Mouse (Mus musculus) hindbrain, embryonic 10.5 days (tissue): ENCODE results near the gene Tmem219. TPM values are rescaled to one million over a fixed set of nuclear protein-coding genes. Genes with fewer than 3 reads are reported as not detected.

Experiments
- DNase-seq: peaks from one replicate; pipeline ENCODE4 v3.0.0-alpha.2; 2017; ENCODE audit warnings: low spot score
- H3K27ac ChIP-seq: fragments of 300-500 bp; sonication (generic); 2 replicates; pipeline ENCODE4 v1.5.1; 2016; ENCODE audit warnings: mild to moderate bottlenecking, moderate library complexity
- H3K27me3 ChIP-seq: fragments of 300-500 bp; sonication (generic); 2 replicates; pipeline ENCODE4 v1.6.1; 2016; ENCODE audit warnings: mild to moderate bottlenecking; ENCODE audit not compliant: poor library complexity, insufficient read depth, severe bottlenecking
- H3K36me3 ChIP-seq: fragments of 300-500 bp; sonication (generic); 2 replicates; pipeline ENCODE4 v1.6.1; 2016; ENCODE audit warnings: mild to moderate bottlenecking, moderate library complexity
- H3K4me1 ChIP-seq: fragments of 300-500 bp; sonication (generic); replicated peaks from 2 replicates; pipeline ENCODE4 v1.6.1; 2016; ENCODE audit warnings: mild to moderate bottlenecking
- H3K4me3 ChIP-seq: fragments of 300-500 bp; sonication (generic); 2 replicates; pipeline ENCODE4 v1.5.1; 2016; ENCODE audit warnings: mild to moderate bottlenecking, moderate library complexity
- H3K9me3 ChIP-seq: fragments of 300-500 bp; sonication (generic); 2 replicates; pipeline ENCODE4 v1.6.1; 2016; ENCODE audit warnings: mild to moderate bottlenecking, moderate library complexity
- WGBS: fragments of 180-500 bp; shearing (Covaris S2); methylation state at CpG from one replicate; pipeline ENCODE4 v1.1.7; 2016; 5-methylcytosine and 5-hydroxymethylcytosine counted together
- polyA plus RNA-seq: library from polyadenylated mRNA; unstranded; fragments of >200 nt; fragmentation: Nextera tagmentation; extraction: Ambion mirVana; gene quantifications from 2 replicates; pipeline ENCODE4 v1.2.1, GENCODE M21; 2016

The Tmem219 gene
- polyA plus RNA-seq, 1 experiment from 2014 or later: 37.9 TPM

DNA sequence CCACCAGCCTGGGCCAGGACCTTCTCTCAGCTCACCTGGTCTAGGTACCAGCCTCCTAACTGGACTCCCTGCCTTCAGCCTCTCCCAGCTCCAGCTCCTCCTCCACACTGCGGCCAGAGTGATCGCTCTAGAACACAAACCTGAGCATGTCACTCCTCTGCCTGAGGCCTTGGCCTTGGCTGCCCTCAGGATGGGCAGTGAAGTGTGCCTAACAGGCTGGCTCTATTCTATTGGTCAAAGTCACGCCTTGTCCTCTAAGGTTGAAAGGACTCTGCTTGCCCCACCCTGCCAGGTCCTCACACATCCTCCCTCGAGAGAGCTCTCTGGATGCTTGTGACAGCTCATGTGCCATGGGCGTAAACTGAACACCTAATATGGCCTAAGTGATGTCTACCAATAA, 69.3 kb downstream of the Tmem219 start:
- 95% methylated on average over 5 of the region's 5 CpGs for WGBS
- DNase-seq: no peak
- Histone ChIP-seq H3K27me3 (peaks cover 31% of the 10 kb centered on the region), H3K4me3 (no peak overlapping the region), H3K9me3 (no peaks in the 10 kb centered on the region), H3K4me1 (peaks cover 36% of the 10 kb centered on the region), H3K27ac (no peak overlapping the region), H3K36me3 (peaks cover 80% of the 10 kb centered on the region)

DNA sequence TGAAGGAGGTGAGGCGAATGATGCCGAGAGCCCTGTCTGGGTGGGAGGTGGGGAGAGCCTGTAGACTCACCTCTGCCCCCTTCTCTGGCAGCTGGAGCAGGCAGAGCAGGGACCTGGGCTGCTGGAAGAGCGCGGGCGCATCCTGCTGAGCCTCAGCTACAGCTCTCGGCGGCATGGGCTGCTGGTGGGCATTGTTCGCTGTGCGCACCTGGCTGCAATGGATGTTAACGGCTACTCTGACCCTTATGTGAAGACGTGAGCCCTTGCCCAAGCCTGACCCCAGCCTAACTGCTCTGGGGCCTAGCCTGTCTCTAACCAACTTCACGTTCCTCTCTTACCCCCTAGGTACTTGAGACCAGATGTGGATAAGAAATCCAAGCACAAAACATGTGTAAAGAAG, 71.5 kb downstream of the Tmem219 start:
- H3K4me3 ChIP-seq: no peak overlapping the region
- no peak for DNase-seq
- peaks cover 50% of the 10 kb centered on the region for H3K4me1 ChIP-seq
- H3K36me3 ChIP-seq: peaks cover 57% of the 10 kb centered on the region
- H3K9me3 ChIP-seq: no peaks in the 10 kb centered on the region
- H3K27me3 ChIP-seq: peaks cover 49% of the 10 kb centered on the region
- 32% methylated on average over 12 of the region's 12 CpGs for WGBS
- 0 out of 2 replicates have a peak overlapping the region, but pooled peaks have one; percentile 24 for H3K27ac ChIP-seq

DNA sequence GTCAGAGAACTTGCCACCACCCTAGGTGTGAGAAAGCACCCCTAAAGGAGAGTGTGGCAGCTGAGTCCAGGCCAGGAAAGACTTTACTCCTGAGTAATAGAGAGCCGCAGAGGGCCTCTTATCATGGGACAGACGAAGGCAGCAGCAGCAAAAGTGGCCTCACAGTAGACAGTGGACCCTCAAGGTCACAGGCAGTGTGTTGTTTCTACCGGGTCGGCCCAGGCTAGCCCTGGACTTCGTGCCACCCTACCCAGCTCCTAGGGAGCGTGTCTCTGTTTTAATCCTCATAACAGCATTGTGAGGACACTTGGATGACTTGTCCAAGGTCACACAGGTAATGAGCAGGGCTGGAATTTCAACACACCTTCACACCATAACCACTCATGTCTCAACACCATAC, 72.6 kb downstream of the Tmem219 start:
- Histone ChIP-seq H3K4me3 (no peak overlapping the region), H3K36me3 (peaks cover 47% of the 10 kb centered on the region), H3K27ac (no peak overlapping the region), H3K27me3 (peaks cover 49% of the 10 kb centered on the region), H3K9me3 (no peaks in the 10 kb centered on the region), H3K4me1 (peaks cover 50% of the 10 kb centered on the region)
- 93% methylated on average over 6 of the region's 6 CpGs for WGBS
- no peak for DNase-seq

DNA sequence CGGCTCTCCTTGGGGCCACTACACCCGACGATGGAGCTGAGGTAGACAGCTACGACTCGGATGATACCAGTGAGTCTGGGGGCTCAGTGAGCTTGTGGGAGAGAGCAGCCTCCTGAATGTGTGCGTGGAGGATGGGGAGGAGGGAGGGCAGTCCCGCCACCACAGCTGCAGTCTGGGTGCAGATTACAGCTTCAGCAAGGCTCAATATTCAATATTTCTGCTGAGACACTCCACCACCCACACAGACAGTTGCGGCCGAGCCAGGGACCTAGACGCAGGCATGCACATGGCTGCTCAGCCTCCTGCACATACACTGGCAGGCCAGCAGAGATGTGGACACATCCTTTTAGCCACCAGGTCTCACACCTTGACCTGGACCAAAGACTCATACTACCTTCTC, 73.9 kb downstream of the Tmem219 start:
- Histone ChIP-seq H3K27ac (peak overlapping the region; percentile 85), H3K4me1 (peaks cover 50% of the 10 kb centered on the region), H3K4me3 (peak overlapping the region; percentile 73), H3K9me3 (no peaks in the 10 kb centered on the region), H3K27me3 (peaks cover 49% of the 10 kb centered on the region), H3K36me3 (peaks cover 33% of the 10 kb centered on the region)
- no peak for DNase-seq
- 26% methylated on average over 10 of the region's 10 CpGs for WGBS

DNA sequence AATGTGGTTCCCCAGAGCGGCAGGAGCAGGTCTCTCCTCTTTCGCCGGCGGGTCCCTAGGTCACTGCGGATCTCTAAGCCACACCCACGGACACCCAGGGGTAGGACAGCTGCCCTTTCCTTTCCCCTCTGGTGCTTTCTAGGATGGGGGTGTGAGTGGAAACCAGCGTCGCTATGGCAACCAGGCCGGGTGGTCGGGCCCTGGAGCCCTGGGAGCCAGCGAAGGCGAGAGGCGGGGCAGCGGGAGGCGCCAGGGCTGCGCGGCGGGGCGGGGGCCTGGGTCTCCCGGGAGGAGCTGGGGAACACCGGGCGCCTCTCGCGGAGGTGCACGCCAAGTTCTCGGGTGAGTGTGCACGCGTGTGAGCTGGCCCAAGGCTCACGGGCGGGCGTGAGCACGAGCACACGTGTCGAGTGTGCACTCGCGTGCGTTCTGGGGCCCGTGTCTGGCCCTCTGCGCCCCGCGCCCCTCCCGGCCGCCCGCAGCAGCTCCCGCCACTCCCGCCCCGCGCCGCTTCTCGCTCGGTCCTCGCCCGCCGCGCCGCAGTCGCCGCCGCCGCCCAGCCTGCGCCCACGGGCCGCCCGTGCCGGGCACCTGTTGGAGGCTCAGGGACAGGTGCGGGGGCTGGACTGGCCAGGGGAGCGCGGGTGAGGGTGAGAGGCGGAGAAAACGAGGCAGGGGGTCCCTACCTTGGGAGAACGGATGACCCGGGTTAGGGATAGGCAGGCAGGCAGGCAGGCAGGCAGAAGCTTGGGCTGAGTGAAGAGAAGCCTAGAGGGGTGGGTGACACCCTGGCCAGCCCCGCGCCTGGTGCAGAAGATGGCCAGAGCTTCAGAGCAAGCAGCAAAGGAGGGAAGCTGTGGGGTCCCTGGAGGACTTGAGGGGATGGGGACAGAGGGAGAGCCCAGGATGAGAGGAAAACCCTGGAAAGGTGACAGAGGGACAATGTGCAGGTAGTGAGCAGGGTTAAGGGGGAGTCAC, 75.0 kb downstream of the Tmem219 start:
- Histone ChIP-seq H3K9me3 (no peaks in the 10 kb centered on the region), H3K36me3 (peaks cover 23% of the 10 kb centered on the region), H3K4me1 (peaks cover 50% of the 10 kb centered on the region), H3K27me3 (peaks cover 57% of the 10 kb centered on the region), H3K27ac (peak overlapping the region; percentile 85), H3K4me3 (peak overlapping the region; percentile 73)
- peak; percentile 77 for DNase-seq
- WGBS: under 1% methylated on average over 74 of the region's 74 CpGs

DNA sequence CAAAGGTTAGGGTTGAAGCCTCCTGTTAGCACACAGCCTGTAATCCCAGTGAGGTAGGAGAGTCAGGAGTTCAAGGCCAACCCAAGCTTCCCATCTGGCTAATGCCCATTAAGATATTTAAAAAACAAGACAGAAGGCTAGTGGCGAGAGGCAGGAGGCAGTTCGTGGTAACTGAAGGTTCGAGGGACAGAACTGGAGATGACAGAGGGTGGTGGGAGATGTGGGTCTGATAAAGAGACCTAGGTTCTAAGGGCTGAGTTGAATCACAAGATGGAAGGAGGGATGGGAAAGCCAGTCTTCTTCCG, 75.6 kb downstream of the Tmem219 start, which contains the start of gene Doc2a:
Gene Doc2a, plus strand, starts transcription at position 301 of the 305 bp plus-strand sequence.
- Histone ChIP-seq H3K36me3 (peaks cover 16% of the 10 kb centered on the region), H3K27me3 (peaks cover 57% of the 10 kb centered on the region), H3K9me3 (no peaks in the 10 kb centered on the region), H3K4me3 (peak within 1 kb of the TSS; percentile 73), H3K27ac (peak within 1 kb of the TSS; percentile 85), H3K4me1 (peaks cover 46% of the 10 kb centered on the region)
- DNase-seq: no peak
- 28% methylated on average over 4 of the region's 4 CpGs for WGBS

DNA sequence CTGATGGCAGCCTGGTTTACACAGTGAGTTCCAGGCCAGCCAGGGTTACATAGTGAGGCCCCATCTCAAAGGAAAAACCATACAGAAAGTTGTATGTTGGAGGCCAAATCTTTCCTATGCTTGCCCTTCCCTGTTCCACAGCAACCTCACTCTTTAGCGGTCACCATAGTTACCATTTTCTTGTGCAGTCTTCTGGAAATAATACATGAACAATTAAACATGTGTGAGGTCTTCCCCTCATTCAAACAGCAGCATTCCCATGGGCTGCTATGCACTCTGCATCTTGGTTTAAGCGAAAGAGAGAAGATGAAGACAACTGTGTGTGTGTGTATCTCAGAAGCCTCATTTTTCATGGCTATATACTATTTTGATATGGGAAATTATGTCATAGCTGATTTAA, 77.2 kb downstream of the Tmem219 start:
- DNase-seq: no peak
- no peak overlapping the region for H3K27ac ChIP-seq
- H3K4me1 ChIP-seq: peaks cover 32% of the 10 kb centered on the region
- H3K27me3 ChIP-seq: peaks cover 46% of the 10 kb centered on the region
- WGBS: 59% methylated on average over 2 of the region's 2 CpGs
- H3K4me3 ChIP-seq: no peak overlapping the region
- H3K9me3 ChIP-seq: no peaks in the 10 kb centered on the region
- H3K36me3 ChIP-seq: peaks cover 2% of the 10 kb centered on the region; the same call in 1 of the 2 replicates

DNA sequence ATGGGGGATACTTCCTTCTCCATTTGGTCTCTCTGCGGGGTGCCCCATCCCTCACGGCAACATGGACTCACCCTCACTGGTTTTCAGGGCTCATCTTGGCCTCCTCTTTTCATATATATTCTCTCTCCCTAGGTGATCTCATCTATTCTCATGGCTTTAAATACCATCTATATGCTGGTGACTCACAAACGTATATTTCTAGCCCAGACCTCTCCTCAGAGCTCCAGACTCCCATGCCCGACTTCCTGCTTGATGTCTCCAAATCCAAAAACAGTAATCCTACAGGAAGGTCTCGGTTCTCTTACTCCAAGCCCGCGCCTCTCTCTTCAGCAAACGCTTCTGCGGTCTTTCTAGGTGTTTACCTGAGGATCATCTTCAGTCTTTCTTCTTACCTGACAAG, 79.4 kb downstream of the Tmem219 start:
- H3K27me3 ChIP-seq: peaks cover 24% of the 10 kb centered on the region
- no peak overlapping the region for H3K27ac ChIP-seq
- H3K4me3 ChIP-seq: no peak overlapping the region
- 85% methylated on average over 9 of the region's 9 CpGs for WGBS
- DNase-seq: no peak
- peaks cover 16% of the 10 kb centered on the region for H3K4me1 ChIP-seq
- H3K9me3 ChIP-seq: no peaks in the 10 kb centered on the region
- no peaks in the 10 kb centered on the region for H3K36me3 ChIP-seq

Other genes with a start within 250 kb of the Tmem219 start
- gene Sult1a1, start 246.5 kb downstream of the Tmem219 start, polyA plus RNA-seq: 0.19 and 0.30 TPM in 2 replicates
- gene Bola2, start 227.5 kb downstream of the Tmem219 start, polyA plus RNA-seq: 208 and 212 TPM in 2 replicates
- 15.3 and 16.6 TPM in 2 replicates for gene Slx1b, start 227.1 kb downstream of the Tmem219 start, polyA plus RNA-seq
- gene Coro1a, start 215.1 kb downstream of the Tmem219 start, polyA plus RNA-seq: 49.2 and 59.5 TPM in 2 replicates
- gene Mapk3, start 163.3 kb downstream of the Tmem219 start, polyA plus RNA-seq: 62.5 and 63.8 TPM in 2 replicates
- 0.55 and 1.3 TPM in 2 replicates for gene Gdpd3, start 156.6 kb downstream of the Tmem219 start, polyA plus RNA-seq
- gene Ypel3, start 146.0 kb downstream of the Tmem219 start, polyA plus RNA-seq: 51.3 and 89.7 TPM in 2 replicates
- 0.22 and 0.47 TPM in 2 replicates for gene Tbx6, start 141.4 kb downstream of the Tmem219 start, polyA plus RNA-seq
- 391 and 411 TPM in 2 replicates for gene Ppp4c, start 130.4 kb downstream of the Tmem219 start, polyA plus RNA-seq
- 4.7 and 12.7 TPM in 2 replicates for gene Fam57b, start 125.2 kb downstream of the Tmem219 start, polyA plus RNA-seq
- not detected in 2 replicates for gene 4930451I11Rik, start 91.3 kb downstream of the Tmem219 start, polyA plus RNA-seq
- gene Doc2a, start 75.5 kb downstream of the Tmem219 start, polyA plus RNA-seq: 4.9 and 5.5 TPM in 2 replicates
- gene Hirip3, start 60.9 kb downstream of the Tmem219 start, polyA plus RNA-seq: 38.7 and 48.1 TPM in 2 replicates
- 102 and 105 TPM in 2 replicates for gene Ino80e, start 60.5 kb downstream of the Tmem219 start, polyA plus RNA-seq
- 56.2 and 56.4 TPM in 2 replicates for gene Taok2, start 38.2 kb downstream of the Tmem219 start, polyA plus RNA-seq
- gene Kctd13, start 6.0 kb upstream of the Tmem219 start, polyA plus RNA-seq: 23.9 and 35.5 TPM in 2 replicates
- gene Asphd1, start 26.7 kb upstream of the Tmem219 start, polyA plus RNA-seq: 0.41 and 1.2 TPM in 2 replicates
- gene Sez6l2, start 27.6 kb upstream of the Tmem219 start, polyA plus RNA-seq: 2.3 and 7.6 TPM in 2 replicates
- 92.5 and 103 TPM in 2 replicates for gene Cdipt, start 53.0 kb upstream of the Tmem219 start, polyA plus RNA-seq
- gene Cdiptos, start 53.2 kb upstream of the Tmem219 start, polyA plus RNA-seq: 0.63 and 1.0 TPM in 2 replicates
- gene Mvp, start 91.7 kb upstream of the Tmem219 start, polyA plus RNA-seq: 5.0 and 6.1 TPM in 2 replicates
- 0.25 and 0.55 TPM in 2 replicates for gene Pagr1b, start 93.6 kb upstream of the Tmem219 start, polyA plus RNA-seq
- 84.3 and 130 TPM in 2 replicates for gene Pagr1a, start 94.4 kb upstream of the Tmem219 start, polyA plus RNA-seq
- 17.6 and 75.1 TPM in 2 replicates for gene Gm42742, start 98.2 kb upstream of the Tmem219 start, polyA plus RNA-seq
- 3.3 and 4.4 TPM in 2 replicates for gene Prrt2, start 98.3 kb upstream of the Tmem219 start, polyA plus RNA-seq
- 66.7 and 83.1 TPM in 2 replicates for gene Maz, start 104.1 kb upstream of the Tmem219 start, polyA plus RNA-seq
- 161 and 193 TPM in 2 replicates for gene Kif22, start 119.6 kb upstream of the Tmem219 start, polyA plus RNA-seq
- not detected in 2 replicates for gene Zg16, start 164.4 kb upstream of the Tmem219 start, polyA plus RNA-seq
- gene AI467606, start 168.4 kb upstream of the Tmem219 start, polyA plus RNA-seq: 0.80 and 0.81 TPM in 2 replicates
- 2.6 and 4.9 TPM in 2 replicates for gene Qprt, start 199.3 kb upstream of the Tmem219 start, polyA plus RNA-seq
- not detected in 2 replicates for gene Spn, start 214.9 kb upstream of the Tmem219 start, polyA plus RNA-seq